ENCODE assay signal across 9 mouse cellular contexts in the genomic region with DNA sequence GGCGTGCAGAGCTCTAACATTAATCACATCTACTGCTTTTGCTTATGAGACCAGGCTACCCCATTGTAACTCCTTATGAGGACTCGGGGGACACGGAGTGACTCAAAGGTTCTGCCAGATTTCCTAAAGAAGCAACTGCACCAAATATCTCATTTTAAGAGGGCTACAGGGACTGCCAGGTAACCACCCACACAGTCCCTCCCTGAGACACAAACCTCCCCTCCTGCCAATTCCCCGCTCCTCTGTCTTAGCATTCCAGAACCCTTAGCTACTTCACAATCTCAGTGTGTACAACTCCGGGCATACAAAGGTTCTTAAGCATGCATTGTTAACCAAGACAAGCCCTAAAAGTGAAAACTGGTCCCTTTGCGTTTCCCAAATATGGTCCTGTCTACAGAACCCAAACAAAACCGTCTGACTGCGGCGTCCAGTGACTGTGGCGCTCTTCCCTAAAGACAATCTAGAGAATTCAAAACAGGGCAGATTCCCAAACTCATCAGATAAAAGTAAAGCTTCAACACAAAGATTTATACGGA.
DNase-seq lines count a peak whose midpoint lies in the region; ATAC-seq and TF ChIP-seq lines count a peak whose summit lies in the region.
"Had no signal": no experiment of that assay in that cellular context is flagged by ENCODE, and none has a peak within 500 bp of the region (broad histone marks: within the 10 kb centered on the region; RNA-seq: fewer than 3 reads in every experiment).

No protein-coding gene starts in this region.

- no peak overlapping the region for H3K9ac ChIP-seq in liver, adult 2 months (ENCODE audit: low read depth, low read length)
- no peak overlapping the region for H3K9ac ChIP-seq in neural tube, embryonic 15.5 days (replicated peaks)

- no peak for TF ChIP-seq POLR2A in liver, adult 2 months (IDR thresholded peaks at IDR 0.05; ENCODE audit: extremely low read depth, insufficient read depth, low read length)
- TF ChIP-seq POLR2A in embryonic fibroblast, embryonic 13.5 days (IDR thresholded peaks at IDR 0.05; ENCODE audit: low read depth, low read length), result no peak

- no peak for DNase-seq in frontal cortex, postnatal 36 days (ENCODE audit: low spot score in 2 of 2)
- DNase-seq in liver, adult 2 months (ENCODE audit: extremely low read depth, low read depth, low spot score), result no peak
- DNase-seq in liver, result no peak
- no peak for DNase-seq in urinary bladder, adult 2 months (ENCODE audit: low spot score)
- DNase-seq in embryo, embryonic 9.5 days (ENCODE audit: extremely low spot score), result no peak

- TF ChIP-seq CTCF in liver, adult 2 months (IDR thresholded peaks at IDR 0.05; ENCODE audit: low read depth, low read length), result no peak
- TF ChIP-seq CTCF in embryonic fibroblast, embryonic 13.5 days (IDR thresholded peaks at IDR 0.05; ENCODE audit: borderline replicate concordance, insufficient read depth, low read length), result no peak

- peak; percentile 62; the same call in 1 of the 2 replicates for ATAC-seq in frontal cortex, adult (ENCODE audit: low TSS enrichment)
- ATAC-seq in neural tube, embryonic 15.5 days (ENCODE audit: low FRiP score), result no peak

- no peak overlapping the region for H3K4me3 ChIP-seq in liver, adult 2 months (ENCODE audit: insufficient read depth, low read depth, low read length)
- no peak overlapping the region for H3K4me3 ChIP-seq in embryonic fibroblast, embryonic 13.5 days (ENCODE audit: insufficient read depth, low read length)
- H3K4me3 ChIP-seq in neural tube, embryonic 15.5 days (replicated peaks), result no peak overlapping the region
- H3K4me3 ChIP-seq: megakaryocyte, embryonic 14.5 days had no signal

- peak overlapping the region; percentile 98 for H3K27ac ChIP-seq in liver, adult 2 months (replicated peaks; ENCODE audit: insufficient read depth, low read depth, low read length)
- peak overlapping the region; percentile 35; the same call in 1 of the 2 replicates for H3K27ac ChIP-seq in embryonic fibroblast, embryonic 13.5 days (ENCODE audit: insufficient read depth, low read length)
- 0 out of 2 replicates have a peak overlapping the region, but pooled peaks have one; percentile 24 for H3K27ac ChIP-seq in neural tube, embryonic 15.5 days (replicated peaks)

- peaks cover 47% of the 10 kb centered on the region for H3K4me1 ChIP-seq in liver, adult 2 months (ENCODE audit: control insufficient read depth, insufficient read depth, low read length)
- peaks cover 13% of the 10 kb centered on the region for H3K4me1 ChIP-seq in embryonic fibroblast, embryonic 13.5 days (ENCODE audit: control insufficient read depth, insufficient read depth, low read length)
- peaks cover 8% of the 10 kb centered on the region; the same call in 1 of the 2 replicates for H3K4me1 ChIP-seq in neural tube, embryonic 15.5 days

- peaks cover 12% of the 10 kb centered on the region; the same call in 1 of the 2 replicates for H3K79me2 ChIP-seq in liver, adult 2 months (ENCODE audit: control insufficient read depth, insufficient read depth, low read length)

- no peaks in the 10 kb centered on the region for H3K27me3 ChIP-seq in liver, adult 2 months (ENCODE audit: control insufficient read depth, insufficient read depth, low read length)
- H3K27me3 ChIP-seq in neural tube, embryonic 15.5 days (replicated peaks), result no peaks in the 10 kb centered on the region

- no peaks in the 10 kb centered on the region for H3K36me3 ChIP-seq in liver, adult 2 months (ENCODE audit: control insufficient read depth, insufficient read depth, low read length)
- H3K36me3 ChIP-seq in neural tube, embryonic 15.5 days, result no peaks in the 10 kb centered on the region

- 89% methylated on average over 11 of the region's 11 CpGs for WGBS in liver, adult 2 months
- 75% methylated on average over 11 of the region's 11 CpGs for WGBS in neural tube, embryonic 15.5 days

- H3K9me3 ChIP-seq in neural tube, embryonic 15.5 days (replicated peaks), result no peaks in the 10 kb centered on the region
- H3K9me3 ChIP-seq: megakaryocyte, embryonic 14.5 days had no signal

- H3K4me2 ChIP-seq in neural tube, embryonic 15.5 days, result no peak overlapping the region

Comparison
In these comparisons a context has a peak if more than half of its experiments do, and no peak if none do; other contexts are left out.
1. H3K27ac ChIP-seq: peak in every context shown above with its lines; median percentile 98 in liver, adult 2 months; 35 in embryonic fibroblast, embryonic 13.5 days; 24 in neural tube, embryonic 15.5 days.